Mouse (Mus musculus) c-Kit-positive CD71-positive TER-119-negative erythroid progenitor cells, embryonic 14.5 days (primary cell): ENCODE measurements around the gene Guk1.

Experiments
- DNase-seq: peaks from one replicate; pipeline ENCODE4 v3.0.0-alpha.2; 2013; ENCODE audit warnings: low read depth

Guk1 gene

GRCm38 (mm10) chr11:59163255-59164236, 28.5 kb downstream of the Guk1 start, which contains the start of gene Iba57:
Gene Iba57, minus strand, starts transcription at chr11:59163739.
- peak; percentile 93 for DNase-seq

- peak; percentile 83 for DNase-seq
These were observed 29.4 kb downstream of the Guk1 start for GRCm38 (mm10) chr11:59162443-59163254.

GRCm38 (mm10) chr11:59161398-59161797, 30.6 kb downstream of the Guk1 start:
- DNase-seq = no peak

GRCm38 (mm10) chr11:59159558-59159957, 32.5 kb downstream of the Guk1 start:
- no peak for DNase-seq

- no peak for DNase-seq
These were observed 32.9 kb downstream of the Guk1 start for GRCm38 (mm10) chr11:59159099-59159498.

- DNase-seq = no peak
These were observed 36.1 kb downstream of the Guk1 start for GRCm38 (mm10) chr11:59155900-59156299.

GRCm38 (mm10) chr11:59154220-59154619, 37.8 kb downstream of the Guk1 start:
- no peak for DNase-seq

- DNase-seq = no peak
These were observed 40.3 kb downstream of the Guk1 start for GRCm38 (mm10) chr11:59151729-59152128.

GRCm38 (mm10) chr11:59149302-59149701, 42.7 kb downstream of the Guk1 start:
- DNase-seq = no peak

- no peak for DNase-seq
These were observed 49.0 kb downstream of the Guk1 start for GRCm38 (mm10) chr11:59142962-59143361.

GRCm38 (mm10) chr11:59141772-59142370, 50.1 kb downstream of the Guk1 start:
- no peak for DNase-seq

- DNase-seq = no peak
These were observed 53.2 kb downstream of the Guk1 start for GRCm38 (mm10) chr11:59138537-59139486.

GRCm38 (mm10) chr11:59136994-59137706, 54.9 kb downstream of the Guk1 start:
- no peak for DNase-seq

GRCm38 (mm10) chr11:59135904-59136452, 56.0 kb downstream of the Guk1 start, which contains the start of gene Obscn:
Gene Obscn, minus strand, starts transcription at chr11:59136402.
- no peak for DNase-seq

GRCm38 (mm10) chr11:59135051-59135820, 56.8 kb downstream of the Guk1 start:
- no peak for DNase-seq

GRCm38 (mm10) chr11:59134373-59134997, 57.5 kb downstream of the Guk1 start:
- DNase-seq = no peak
